Mouse (Mus musculus): ENCODE measurements around the gene Gpr143.
"Not testable (repeated sequence)": the region's sequence is repeated elsewhere in the genome, so short reads cannot be mapped to it uniquely, and the experiment has no call there.

The Gpr143 gene

GRCm38 (mm10) chrX:152781720-152782403 is at the start of gene Gpr143:
Gene Gpr143, plus strand, starts transcription at chrX:152781921.
- DNase-seq (ENCODE audit: low read depth in 1 of 2, low spot score in 2 of 2) = no peak

GRCm38 (mm10) chrX:152735283-152735682 is 46.4 kb upstream of the Gpr143 start:
- DNase-seq (ENCODE audit: low read depth in 1 of 2, low spot score in 2 of 2) = no peak

GRCm38 (mm10) chrX:152738191-152738590 is 43.5 kb upstream of the Gpr143 start:
- DNase-seq (ENCODE audit: low read depth in 1 of 2, low spot score in 2 of 2) = no peak

- DNase-seq (ENCODE audit: low read depth in 1 of 2, low spot score in 2 of 2) = no peak
Measured at GRCm38 (mm10) chrX:152738759-152739368, 42.9 kb upstream of the Gpr143 start.

GRCm38 (mm10) chrX:152743642-152744041 is 38.1 kb upstream of the Gpr143 start:
- DNase-seq (ENCODE audit: low read depth in 1 of 2, low spot score in 2 of 2) = no peak

- DNase-seq (ENCODE audit: low read depth in 1 of 2, low spot score in 2 of 2) = no peak
Measured at GRCm38 (mm10) chrX:152745925-152746324, 35.8 kb upstream of the Gpr143 start.

GRCm38 (mm10) chrX:152755819-152756218 is 25.9 kb upstream of the Gpr143 start:
- no peak for DNase-seq (ENCODE audit: low read depth in 1 of 2, low spot score in 2 of 2)

GRCm38 (mm10) chrX:152756293-152756692 is 25.4 kb upstream of the Gpr143 start:
- no peak for DNase-seq (ENCODE audit: low read depth in 1 of 2, low spot score in 2 of 2)

GRCm38 (mm10) chrX:152762437-152762836 is 19.3 kb upstream of the Gpr143 start:
- no peak for DNase-seq (ENCODE audit: low read depth in 1 of 2, low spot score in 2 of 2)

- DNase-seq (ENCODE audit: low read depth in 1 of 2, low spot score in 2 of 2) = no peak
Measured at GRCm38 (mm10) chrX:152762855-152763254, 18.9 kb upstream of the Gpr143 start.

GRCm38 (mm10) chrX:152764171-152764570 is 17.6 kb upstream of the Gpr143 start:
- DNase-seq (ENCODE audit: low read depth in 1 of 2, low spot score in 2 of 2) = no peak

- DNase-seq (ENCODE audit: low read depth in 1 of 2, low spot score in 2 of 2) = no peak
Measured at GRCm38 (mm10) chrX:152768891-152769599, 12.7 kb upstream of the Gpr143 start, which contains the start of gene Shroom2. Gene Shroom2, minus strand, starts transcription at chrX:152769465.

- no peak for DNase-seq (ENCODE audit: low read depth in 1 of 2, low spot score in 2 of 2)
Measured at GRCm38 (mm10) chrX:152769600-152770157, 12.0 kb upstream of the Gpr143 start.

GRCm38 (mm10) chrX:152788129-152788528 is 6.4 kb downstream of the Gpr143 start:
- DNase-seq (ENCODE audit: low read depth in 1 of 2, low spot score in 2 of 2) = no peak

GRCm38 (mm10) chrX:152788611-152789010 is 6.9 kb downstream of the Gpr143 start:
- DNase-seq (ENCODE audit: low read depth in 1 of 2, low spot score in 2 of 2) = no peak

GRCm38 (mm10) chrX:152805317-152805716 is 23.6 kb downstream of the Gpr143 start:
- no peak for DNase-seq (ENCODE audit: low read depth in 1 of 2, low spot score in 2 of 2)

- DNase-seq (ENCODE audit: low read depth in 1 of 2, low spot score in 2 of 2) = no peak
Measured at GRCm38 (mm10) chrX:152813339-152813738, 31.6 kb downstream of the Gpr143 start.

- DNase-seq (ENCODE audit: low read depth in 1 of 2, low spot score in 2 of 2) = no peak
Measured at GRCm38 (mm10) chrX:152818996-152819395, 37.3 kb downstream of the Gpr143 start.

GRCm38 (mm10) chrX:152831003-152831550 is 49.4 kb downstream of the Gpr143 start:
- not testable (repeated sequence) for DNase-seq (ENCODE audit: low read depth in 1 of 2, low spot score in 2 of 2)

- DNase-seq (ENCODE audit: low read depth in 1 of 2, low spot score in 2 of 2) = not testable (repeated sequence)
Measured at GRCm38 (mm10) chrX:152834940-152835339, 53.2 kb downstream of the Gpr143 start.

- no peak for DNase-seq (ENCODE audit: low read depth in 1 of 2, low spot score in 2 of 2)
Measured at GRCm38 (mm10) chrX:152855076-152855772, 73.5 kb downstream of the Gpr143 start.
